Mouse (Mus musculus) heart, adult 2 months (tissue): ENCODE results near the gene Slc39a11. TPM values are rescaled to one million over a fixed set of nuclear protein-coding genes. Genes with fewer than 3 reads are reported as not detected.

Experiments
- DNase-seq, 2 experiments: peaks; one replicate each; pipeline ENCODE4 v3.0.0; 2021
- H3K27ac ChIP-seq: fragments of 200-600 bp; 2 replicates; pipeline ENCODE4 v1.8.1; 2022
- H3K27me3 ChIP-seq: fragments of 200-500 bp; 2 replicates; pipeline ENCODE4 v1.6.1; 2012; ENCODE audit warnings: mild to moderate bottlenecking, low read length, inconsistent platforms, mixed read lengths; ENCODE audit not compliant: control insufficient read depth, insufficient read depth
- H3K36me3 ChIP-seq: fragments of 200-500 bp; 2 replicates; pipeline ENCODE4 v1.6.1; 2012; ENCODE audit warnings: low read length, inconsistent platforms; ENCODE audit not compliant: control insufficient read depth, insufficient read depth
- H3K4me1 ChIP-seq: fragments of 200-500 bp; 2 replicates; pipeline ENCODE4 v1.6.1; 2011; ENCODE audit warnings: low read length; ENCODE audit not compliant: control insufficient read depth, insufficient read depth
- H3K4me3 ChIP-seq: fragments of 200-600 bp; 2 replicates; pipeline ENCODE4 v1.8.1; 2022
- H3K79me2 ChIP-seq: fragments of 200-500 bp; replicated peaks from 2 replicates; pipeline ENCODE4 v1.6.1; 2012; ENCODE audit warnings: mild to moderate bottlenecking, inconsistent platforms, low read length, moderate library complexity, mixed read lengths; ENCODE audit not compliant: control insufficient read depth, insufficient read depth
- H3K9ac ChIP-seq: fragments of 200-500 bp; 2 replicates; pipeline ENCODE4 v1.6.1; 2012; ENCODE audit warnings: low read depth, mild to moderate bottlenecking, control low read depth, inconsistent platforms, low read length, mixed read lengths
- CTCF ChIP-seq: fragments of 200-600 bp; IDR thresholded peaks from 2 replicates; pipeline ENCODE4 v1.8.1; 2022; ENCODE audit warnings: antibody characterized with exemption, mild to moderate bottlenecking, moderate library complexity
- EP300 ChIP-seq: fragments of 200-500 bp; IDR thresholded peaks from 2 replicates; pipeline ENCODE4 v1.6.1; 2011; ENCODE audit warnings: low read depth, low read length, control low read depth; ENCODE audit not compliant: insufficient read depth
- POLR2A ChIP-seq: fragments of 200-500 bp; IDR thresholded peaks from 2 replicates; pipeline ENCODE4 v1.6.1; 2011; ENCODE audit warnings: mild to moderate bottlenecking, low read depth, low read length, control low read depth; ENCODE audit not compliant: insufficient read depth
- WGBS: fragments of 180-500 bp; shearing (Covaris S2); methylation state at CpG from one replicate; pipeline ENCODE4 v1.1.7; 2018; 5-methylcytosine and 5-hydroxymethylcytosine counted together
- intact Hi-C: fragments of 180-260 bp; cut with DNase I; formaldehyde crosslinking; loops from one replicate; pipeline ENCODE4 v1.15.1; 2025
- polyA plus RNA-seq: library from polyadenylated mRNA; depleted of rRNA; stranded (reverse); fragments of >200 nt; gene quantifications from 2 replicates; pipeline ENCODE4 v1.2.3, GENCODE M21; 2012
- total RNA-seq, 2 experiments: library from RNA; stranded (reverse); gene quantifications; 2 replicates each; pipeline ENCODE4 v1.2.3; 2021

Gene Slc39a11
- total and polyA plus RNA-seq, 3 experiments = 2.6 to 5.6 (median 2.7) TPM

DNA sequence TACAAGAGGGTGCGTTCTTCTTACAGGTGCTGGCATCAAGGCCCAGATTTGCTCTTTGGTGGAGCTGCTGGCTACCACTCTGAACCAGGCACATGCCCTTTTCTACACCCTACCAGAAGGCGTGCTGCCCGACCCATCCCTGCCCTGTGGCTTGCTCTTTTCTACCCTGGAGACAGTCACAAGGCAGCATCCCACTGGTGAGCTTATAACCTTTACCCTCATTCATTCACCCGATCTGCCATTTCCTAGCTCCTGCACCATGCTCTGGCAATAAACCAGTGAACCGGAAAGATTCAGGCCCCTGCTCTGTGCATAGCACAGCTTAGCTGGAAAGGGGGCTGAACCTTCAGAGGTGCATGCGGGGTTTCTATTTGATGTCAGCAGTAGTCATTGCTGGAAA is 2.6 kb upstream of the Slc39a11 start:
- H3K4me3 ChIP-seq = no peak overlapping the region
- H3K27ac ChIP-seq = no peak overlapping the region
- WGBS = 91% methylated on average over 6 of the region's 6 CpGs
- DNase-seq = no peak
- intact Hi-C loops = no loop called here
- H3K36me3 ChIP-seq = no peaks in the 10 kb centered on the region
- H3K27me3 ChIP-seq = no peaks in the 10 kb centered on the region
- H3K4me1 ChIP-seq = peaks cover 1% of the 10 kb centered on the region; the same call in 1 of the 2 replicates
- TF ChIP-seq POLR2A (no peak), EP300 (no peak), CTCF (no peak)
- H3K9ac ChIP-seq = no peak overlapping the region
- no peaks in the 10 kb centered on the region for H3K79me2 ChIP-seq

DNA sequence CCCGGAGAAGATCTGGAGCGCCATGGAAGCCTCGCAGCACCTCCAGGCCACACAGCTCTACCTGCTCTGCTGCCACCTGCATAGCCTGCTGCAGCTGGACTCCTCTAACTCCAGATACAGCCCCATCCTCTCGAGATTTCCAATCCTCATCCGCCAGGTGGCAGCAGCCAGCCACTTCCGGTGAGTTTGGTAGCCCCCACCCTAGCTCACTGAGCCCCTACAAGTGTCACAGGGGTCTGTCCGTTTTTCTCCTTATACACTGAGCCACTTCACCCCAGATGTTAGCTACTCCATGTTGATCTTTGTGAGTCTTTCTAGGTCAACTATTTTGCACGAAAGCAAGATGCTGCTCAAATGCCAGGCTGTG is 2.0 kb upstream of the Slc39a11 start:
- Histone ChIP-seq H3K27me3 (no peaks in the 10 kb centered on the region), H3K4me1 (peaks cover 1% of the 10 kb centered on the region; the same call in 1 of the 2 replicates), H3K4me3 (no peak overlapping the region), H3K9ac (no peak overlapping the region), H3K79me2 (no peaks in the 10 kb centered on the region), H3K36me3 (no peaks in the 10 kb centered on the region), H3K27ac (no peak overlapping the region)
- TF ChIP-seq CTCF (peak; percentile 53), EP300 (no peak)
- WGBS = 63% methylated on average over 8 of the region's 8 CpGs
- DNase-seq = peak in 1 of 2 experiments; percentile 46
- intact Hi-C loops = no loop called here

DNA sequence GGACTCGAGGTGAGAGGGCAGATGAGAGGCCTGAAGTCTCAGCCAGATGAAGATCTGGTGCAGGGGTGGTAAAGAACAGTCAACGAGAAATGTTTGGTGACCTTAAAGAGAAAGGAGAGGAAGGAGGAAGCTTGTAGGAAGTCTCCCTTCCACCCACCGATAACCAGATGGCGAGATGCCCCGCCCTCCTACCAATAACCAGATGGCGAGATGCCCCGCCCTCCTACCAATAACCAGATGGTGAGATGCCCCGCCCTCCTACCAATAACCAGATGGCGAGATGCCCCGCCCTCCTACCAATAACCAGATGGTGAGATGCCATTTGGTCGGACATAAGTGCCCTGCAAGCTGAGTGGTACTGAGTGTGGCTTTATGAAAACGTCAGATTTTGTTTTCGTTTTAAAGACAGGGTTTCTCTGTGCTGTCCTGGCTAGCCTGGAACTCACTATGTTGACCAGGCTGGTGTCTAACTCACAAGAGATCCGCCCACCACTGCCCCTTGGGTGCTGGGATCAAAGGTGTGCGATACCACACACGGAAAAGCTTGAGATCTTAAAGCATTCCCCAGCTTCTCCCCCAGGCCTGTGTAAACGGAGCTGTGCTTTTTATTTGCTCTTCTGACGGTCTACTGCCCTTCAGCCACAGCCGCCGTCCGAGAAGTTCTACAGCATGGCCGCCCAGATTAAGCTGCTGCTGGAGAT is 1.5 kb upstream of the Slc39a11 start:
- H3K27ac ChIP-seq = no peak overlapping the region
- no peak for DNase-seq
- no peaks in the 10 kb centered on the region for H3K27me3 ChIP-seq
- H3K4me3 ChIP-seq = no peak overlapping the region
- intact Hi-C loops = no loop called here
- WGBS = 69% methylated on average over 22 of the region's 22 CpGs
- TF ChIP-seq CTCF = no peak
- no peak for TF ChIP-seq POLR2A
- no peak for TF ChIP-seq EP300
- H3K4me1 ChIP-seq = peaks cover 1% of the 10 kb centered on the region; the same call in 1 of the 2 replicates
- H3K36me3 ChIP-seq = no peaks in the 10 kb centered on the region
- H3K9ac ChIP-seq = no peak overlapping the region
- no peaks in the 10 kb centered on the region for H3K79me2 ChIP-seq

DNA sequence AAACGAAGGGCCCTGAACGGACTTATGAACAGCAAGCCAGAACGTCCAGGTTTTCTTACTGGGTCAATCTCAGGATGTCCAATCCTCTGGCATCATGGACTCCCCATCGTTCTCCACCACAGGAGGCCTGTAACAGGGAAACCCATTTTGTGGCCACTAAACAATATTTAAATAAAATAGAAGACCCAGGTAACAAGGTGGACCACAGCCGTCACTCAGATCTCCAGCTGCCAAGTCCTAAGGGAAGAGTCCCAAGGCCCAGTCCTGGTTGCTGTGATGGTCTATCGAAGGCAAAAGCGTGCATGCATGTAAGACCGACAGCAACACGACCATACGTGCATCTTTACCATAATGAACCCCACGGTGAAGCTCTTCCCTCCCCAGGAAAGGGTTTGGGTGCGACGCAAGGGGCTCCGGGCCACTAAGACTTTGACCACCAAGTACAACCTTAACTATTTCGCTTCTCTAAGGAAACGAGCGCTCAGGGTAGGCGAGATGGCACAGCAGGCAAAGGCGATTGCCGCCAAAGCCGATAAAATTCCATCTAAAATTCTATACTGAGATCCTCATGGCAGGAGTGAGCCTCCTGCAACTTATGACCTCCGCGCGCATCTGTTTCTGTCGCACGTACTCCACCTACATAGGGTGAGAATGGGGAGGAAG is 1.1 kb downstream of the Slc39a11 start, which contains the start of gene Cog1:
Gene Cog1 (plus strand): TSS at position 480 of the 663 bp plus-strand sequence.
- intact Hi-C loops = loop anchor here (1.0 to 2.0 kb wide), 2 partner anchors 35 to 162 kb away; partner anchors contain the start of genes D11Wsu47e and Fam104a
- Histone ChIP-seq H3K9ac (peak within 1 kb of the TSS; percentile 97), H3K79me2 (no peaks in the 10 kb centered on the region), H3K4me1 (peaks cover 1% of the 10 kb centered on the region; the same call in 1 of the 2 replicates), H3K36me3 (no peaks in the 10 kb centered on the region), H3K27me3 (no peaks in the 10 kb centered on the region), H3K27ac (peak within 1 kb of the TSS; percentile 96), H3K4me3 (peak within 1 kb of the TSS; percentile 100)
- WGBS = 41% methylated on average over 26 of the region's 26 CpGs
- no peak for DNase-seq
- TF ChIP-seq CTCF (no peak), POLR2A (no peak), EP300 (no peak)

DNA sequence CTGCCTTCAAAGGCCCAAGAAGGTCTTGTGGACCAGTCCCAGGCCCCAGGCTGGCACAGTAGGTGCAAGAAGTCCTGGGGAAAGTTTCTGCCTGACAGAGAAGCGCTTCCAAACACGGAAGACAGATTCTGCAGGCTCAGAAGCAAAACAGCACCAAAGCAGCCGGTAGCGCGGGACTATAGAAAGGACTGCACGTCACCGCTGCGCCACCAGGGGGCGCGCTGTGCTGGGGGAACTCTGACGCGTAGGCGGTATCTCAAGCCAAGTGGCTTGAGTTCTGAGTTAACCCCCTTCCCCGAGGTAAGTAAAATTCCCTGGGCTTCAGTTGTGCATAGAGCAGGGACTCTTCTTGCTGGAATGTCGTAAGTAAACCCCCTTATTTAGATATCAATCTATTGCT is 1.7 kb downstream of the Slc39a11 start:
- 8% methylated on average over 15 of the region's 15 CpGs for WGBS
- Histone ChIP-seq H3K9ac (no peak overlapping the region), H3K79me2 (no peaks in the 10 kb centered on the region), H3K36me3 (no peaks in the 10 kb centered on the region), H3K27ac (no peak overlapping the region), H3K27me3 (no peaks in the 10 kb centered on the region), H3K4me3 (no peak overlapping the region), H3K4me1 (peaks cover 1% of the 10 kb centered on the region; the same call in 1 of the 2 replicates)
- peak; percentile 79 to 87 for DNase-seq
- TF ChIP-seq EP300 (0 out of 2 replicates have a peak, but pooled peaks have one; percentile 33), POLR2A (no peak), CTCF (no peak; the same call in 1 of the 2 replicates)
- intact Hi-C loops = loop anchor here (2.0 kb wide), 1 partner anchor 163 kb away; no protein-coding TSS in a partner anchor

DNA sequence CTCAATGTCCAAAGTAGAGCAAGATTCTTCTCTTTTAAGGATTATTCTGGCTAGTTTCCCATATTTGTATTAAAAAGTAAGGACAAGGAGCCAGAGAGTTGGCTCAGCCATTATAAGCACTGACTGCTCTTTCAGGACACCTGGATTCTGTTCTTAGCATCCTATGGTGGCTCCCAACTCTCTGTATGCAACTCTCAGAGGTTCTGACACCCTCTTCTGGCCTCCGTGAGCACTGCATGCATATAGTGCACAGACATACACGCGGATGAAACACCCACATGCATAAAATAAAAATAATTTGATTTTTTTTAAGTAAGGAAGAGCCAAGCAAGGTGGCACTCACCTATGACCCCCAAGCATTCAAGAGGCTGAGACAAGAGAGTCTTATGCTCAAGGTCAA is 4.7 kb downstream of the Slc39a11 start:
- no peak overlapping the region for H3K27ac ChIP-seq

More for the DNA sequence above, 4.7 kb downstream of the Slc39a11 start:
- WGBS = 85% methylated on average over 3 of the region's 3 CpGs
- intact Hi-C loops = no loop called here
- H3K4me3 ChIP-seq = no peak overlapping the region
- no peak for DNase-seq
- no peaks in the 10 kb centered on the region for H3K36me3 ChIP-seq
- H3K27me3 ChIP-seq = no peaks in the 10 kb centered on the region
- H3K4me1 ChIP-seq = peaks cover 1% of the 10 kb centered on the region; the same call in 1 of the 2 replicates
- no peak overlapping the region for H3K9ac ChIP-seq
- no peaks in the 10 kb centered on the region for H3K79me2 ChIP-seq
- TF ChIP-seq POLR2A = no peak
- TF ChIP-seq EP300 = no peak
- no peak for TF ChIP-seq CTCF
